Mouse (Mus musculus) MEL-GATA-1-ER (cell line): ENCODE data around the gene Map3k20.

Experiments used
- DNase-seq: peaks from one replicate; pipeline ENCODE4 v3.0.0-alpha.2; 2012; ENCODE audit warnings: low read depth; ENCODE audit errors: extremely low read depth

Map3k20 gene

GRCm38 (mm10) chr2:72285256-72285887 is at the start of gene Map3k20:
Gene Map3k20 (plus strand): TSS chr2:72285637.
- DNase-seq: peak; percentile 45

GRCm38 (mm10) chr2:72238421-72238820 is 47.0 kb upstream of the Map3k20 start:
- DNase-seq: no peak

- no peak for DNase-seq
These were observed 46.5 kb upstream of the Map3k20 start for GRCm38 (mm10) chr2:72238925-72239324.

- no peak for DNase-seq
These were observed 46.0 kb upstream of the Map3k20 start for GRCm38 (mm10) chr2:72239456-72239855.

- DNase-seq: no peak
These were observed 45.4 kb upstream of the Map3k20 start for GRCm38 (mm10) chr2:72239993-72240392.

- no peak for DNase-seq
These were observed 44.7 kb upstream of the Map3k20 start for GRCm38 (mm10) chr2:72240691-72241090.

- no peak for DNase-seq
These were observed 43.5 kb upstream of the Map3k20 start for GRCm38 (mm10) chr2:72241714-72242472.

- no peak for DNase-seq
These were observed 42.3 kb upstream of the Map3k20 start for GRCm38 (mm10) chr2:72242910-72243675.

GRCm38 (mm10) chr2:72245631-72246030 is 39.8 kb upstream of the Map3k20 start:
- DNase-seq: no peak

- DNase-seq: no peak
These were observed 39.1 kb upstream of the Map3k20 start for GRCm38 (mm10) chr2:72246376-72246775.

- DNase-seq: no peak
These were observed 37.6 kb upstream of the Map3k20 start for GRCm38 (mm10) chr2:72247819-72248218.

GRCm38 (mm10) chr2:72252510-72253505 is 32.6 kb upstream of the Map3k20 start:
- no peak for DNase-seq

- no peak for DNase-seq
These were observed 31.6 kb upstream of the Map3k20 start for GRCm38 (mm10) chr2:72253882-72254281.

- DNase-seq: no peak
These were observed 30.4 kb upstream of the Map3k20 start for GRCm38 (mm10) chr2:72254813-72255582.

- no peak for DNase-seq
These were observed 24.7 kb upstream of the Map3k20 start for GRCm38 (mm10) chr2:72260704-72261103.

- DNase-seq: no peak
These were observed 22.5 kb upstream of the Map3k20 start for GRCm38 (mm10) chr2:72262814-72263480.

GRCm38 (mm10) chr2:72267390-72267789 is 18.0 kb upstream of the Map3k20 start:
- DNase-seq: no peak

GRCm38 (mm10) chr2:72269651-72270341 is 15.6 kb upstream of the Map3k20 start:
- no peak for DNase-seq
